Mouse (Mus musculus) embryonic fibroblast, embryonic 13.5 days (primary cell): ENCODE measurements around the gene Olfr649.

Source experiments
- CTCF ChIP-seq: IDR thresholded peaks from 2 replicates; pipeline ENCODE4 v1.5.1; 2011; ENCODE audit warnings: mild to moderate bottlenecking, control low read depth, low read length, moderate library complexity, borderline replicate concordance; ENCODE audit not compliant: insufficient read depth
- POLR2A ChIP-seq: IDR thresholded peaks from 2 replicates; pipeline ENCODE4 v1.6.1; 2011; ENCODE audit warnings: low read depth, mild to moderate bottlenecking, control low read depth, low read length, moderate library complexity

DNA sequence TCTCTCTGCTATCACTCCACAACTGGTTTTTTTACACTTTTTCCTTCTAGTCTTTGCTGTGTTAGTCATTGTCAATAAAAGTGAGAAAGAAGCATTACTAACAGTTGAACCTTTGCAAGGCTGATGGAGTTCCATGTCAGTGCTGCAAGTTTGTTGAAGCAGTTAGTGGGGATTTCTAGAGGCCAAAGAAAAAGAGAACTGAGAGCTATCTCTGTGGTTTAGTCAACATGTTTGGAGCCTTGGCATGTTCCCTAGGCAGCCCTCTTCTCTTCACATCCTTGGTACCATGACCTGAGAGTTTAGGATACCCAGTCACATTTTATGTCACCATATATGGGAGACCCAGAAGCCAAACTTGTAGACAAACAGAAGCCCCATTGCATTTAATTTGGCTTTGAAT is 45.1 kb upstream of the Olfr649 start:
- TF ChIP-seq POLR2A = no peak
- TF ChIP-seq CTCF = no peak
